Mouse (Mus musculus) MEL (cell line): Measurements from ENCODE around the gene Cdx2. TPM values are rescaled to one million over a fixed set of nuclear protein-coding genes. Genes with fewer than 3 reads are reported as not detected.

Experiments
- DNase-seq: peaks from one replicate; pipeline ENCODE4 v3.0.0; 2011; ENCODE audit warnings: low read depth, low spot score
- H3K27ac ChIP-seq: 2 replicates; pipeline ENCODE4 v1.5.1; 2012; ENCODE audit warnings: low read depth, mild to moderate bottlenecking, control low read depth, low read length, moderate library complexity; ENCODE audit not compliant: control insufficient read depth
- H3K27me3 ChIP-seq, 2 experiments: fragments of 150-350 bp in 1 of 2; sonication (generic) in 1 of 2; 2 replicates each; pipeline ENCODE4 v1.6.1; 2012; ENCODE audit warnings: low read length in 2 of 2, mild to moderate bottlenecking in 2 of 2, improper control_type of control experiment in 1 of 2, moderate library complexity in 1 of 2; ENCODE audit not compliant: insufficient read depth in 2 of 2, control insufficient read depth in 1 of 2
- H3K36me3 ChIP-seq, 2 experiments: 2 replicates each; pipeline ENCODE4 v1.6.1; 2012 to 2014; ENCODE audit warnings: low read length in 2 of 2, improper control_type of control experiment in 1 of 2, inconsistent platforms in 1 of 2, mild to moderate bottlenecking in 1 of 2; ENCODE audit not compliant: insufficient read depth in 2 of 2, control insufficient read depth in 1 of 2
- H3K4me1 ChIP-seq, 2 experiments: fragments of 150-350 bp in 1 of 2; sonication (generic) in 1 of 2; 2 replicates each; pipeline ENCODE4 v1.6.1; 2012; ENCODE audit warnings: low read length in 2 of 2, improper control_type of control experiment in 1 of 2, mild to moderate bottlenecking in 1 of 2; ENCODE audit not compliant: insufficient read depth in 2 of 2, control insufficient read depth in 1 of 2
- H3K4me3 ChIP-seq, 2 experiments: fragments of 150-350 bp in 1 of 2; sonication (generic) in 1 of 2; 2 replicates each; pipeline ENCODE4 v1.5.1; 2012; ENCODE audit warnings: low read depth in 2 of 2, low read length in 2 of 2, mild to moderate bottlenecking in 2 of 2, moderate library complexity in 2 of 2, control low read depth in 1 of 2, improper control_type of control experiment in 1 of 2; ENCODE audit not compliant: control insufficient read depth in 1 of 2, insufficient read depth in 1 of 2
- H3K79me2 ChIP-seq: 2 replicates; pipeline ENCODE4 v1.6.1; 2012; ENCODE audit warnings: mild to moderate bottlenecking, low read length, moderate library complexity; ENCODE audit not compliant: control insufficient read depth, poor library complexity, insufficient read depth
- H3K9ac ChIP-seq: 2 replicates; pipeline ENCODE4 v1.6.1; 2012; ENCODE audit warnings: low read depth, mild to moderate bottlenecking, control low read depth, low read length, moderate library complexity; ENCODE audit not compliant: control insufficient read depth, poor library complexity, severe bottlenecking
- H3K9me3 ChIP-seq: fragments of 150-350 bp; sonication (generic); replicated peaks from 2 replicates; pipeline ENCODE4 v1.6.1; 2012; ENCODE audit warnings: mild to moderate bottlenecking, low read length, improper control_type of control experiment, moderate library complexity; ENCODE audit not compliant: insufficient read depth
- BHLHE40 ChIP-seq: IDR thresholded peaks from 2 replicates; pipeline ENCODE4 v1.6.1; 2012; ENCODE audit warnings: low read depth, mild to moderate bottlenecking, inconsistent platforms, low read length, improper control_type of control experiment, borderline replicate concordance
- CHD1 ChIP-seq: IDR thresholded peaks from 2 replicates; pipeline ENCODE4 v1.6.1; 2012; ENCODE audit warnings: low read depth, mild to moderate bottlenecking, inconsistent platforms, low read length, improper control_type of control experiment
- E2F4 ChIP-seq: IDR thresholded peaks from 2 replicates; pipeline ENCODE4 v1.6.1; 2011; ENCODE audit warnings: low read depth, low read length, improper control_type of control experiment, borderline replicate concordance
- JUND ChIP-seq: IDR thresholded peaks from 2 replicates; pipeline ENCODE4 v1.6.1; 2011; ENCODE audit warnings: low read depth, mild to moderate bottlenecking, improper control_type of control experiment, low read length
- KAT2A ChIP-seq: conservative IDR thresholded peaks from 2 replicates; pipeline ENCODE4 v1.6.1; 2012; ENCODE audit warnings: low read depth, low read length, improper control_type of control experiment, inconsistent platforms
- MAX ChIP-seq: IDR thresholded peaks from 2 replicates; pipeline ENCODE4 v1.6.1; 2011; ENCODE audit warnings: low read length, improper control_type of control experiment
- MXI1 ChIP-seq: IDR thresholded peaks from 2 replicates; pipeline ENCODE4 v1.6.1; 2011; ENCODE audit warnings: mild to moderate bottlenecking, low read depth, low read length, improper control_type of control experiment
- MYB ChIP-seq: IDR thresholded peaks from 2 replicates; pipeline ENCODE4 v1.6.1; 2011; ENCODE audit warnings: mild to moderate bottlenecking, low read depth, low read length, improper control_type of control experiment
- NRF1 ChIP-seq: IDR thresholded peaks from 2 replicates; pipeline ENCODE4 v1.6.1; 2014; ENCODE audit warnings: low read depth, mild to moderate bottlenecking, inconsistent platforms, low read length, improper control_type of control experiment, moderate library complexity; ENCODE audit not compliant: poor library complexity, insufficient read depth, severe bottlenecking
- RCOR1 ChIP-seq: IDR thresholded peaks from 2 replicates; pipeline ENCODE4 v1.6.1; 2012; ENCODE audit warnings: low read depth, mild to moderate bottlenecking, inconsistent platforms, low read length, improper control_type of control experiment
- SIN3A ChIP-seq: IDR thresholded peaks from 2 replicates; pipeline ENCODE4 v1.6.1; 2012; ENCODE audit warnings: low read length, improper control_type of control experiment, inconsistent platforms
- SMC3 ChIP-seq: IDR thresholded peaks from 2 replicates; pipeline ENCODE4 v1.6.1; 2011; ENCODE audit warnings: low read depth, low read length, improper control_type of control experiment
- TAL1 ChIP-seq: IDR thresholded peaks from 2 replicates; pipeline ENCODE4 v1.6.1; 2012; ENCODE audit warnings: mild to moderate bottlenecking, inconsistent platforms, low read length, moderate library complexity, mixed read lengths
- TBP ChIP-seq: IDR thresholded peaks from 2 replicates; pipeline ENCODE4 v1.8.0; 2011; ENCODE audit warnings: low read depth, low read length, improper control_type of control experiment
- TCF12 ChIP-seq: IDR thresholded peaks from 2 replicates; pipeline ENCODE4 v1.6.1; 2014; ENCODE audit warnings: low read depth, mild to moderate bottlenecking, inconsistent platforms, low read length, improper control_type of control experiment, moderate library complexity
- UBTF ChIP-seq: IDR thresholded peaks from 2 replicates; pipeline ENCODE4 v1.6.1; 2012; ENCODE audit warnings: low read depth, mild to moderate bottlenecking, inconsistent platforms, low read length, improper control_type of control experiment, moderate library complexity, borderline replicate concordance; ENCODE audit not compliant: insufficient read depth
- USF2 ChIP-seq, 2 experiments: IDR thresholded peaks; 2 replicates each; pipeline ENCODE4 v1.6.1; 2011 to 2012; ENCODE audit warnings: improper control_type of control experiment in 2 of 2, low read length in 2 of 2, borderline replicate concordance in 1 of 2, inconsistent platforms in 1 of 2, low read depth in 1 of 2, mild to moderate bottlenecking in 1 of 2; ENCODE audit not compliant: insufficient read depth in 1 of 2
- ZKSCAN1 ChIP-seq: IDR thresholded peaks from 2 replicates; pipeline ENCODE4 v1.6.1; 2012; ENCODE audit warnings: low read depth, mild to moderate bottlenecking, inconsistent platforms, low read length, improper control_type of control experiment, moderate library complexity
- ZNF384 ChIP-seq: IDR thresholded peaks from 2 replicates; pipeline ENCODE4 v1.6.1; 2012; ENCODE audit warnings: low read depth, mild to moderate bottlenecking, inconsistent platforms, low read length, improper control_type of control experiment
- polyA plus RNA-seq, 2 experiments: library from polyadenylated mRNA; stranded (reverse) in 1 of 2; unstranded in 1 of 2; fragments of >175 nt in 1 of 2; fragments of >200 nt in 1 of 2; gene quantifications; 2 replicates each; pipeline versions ENCODE4 v1.2.1 to v1.2.4; 2012; ENCODE audit warnings: low replicate concordance in 2 of 2, low read depth in 1 of 2; ENCODE audit not compliant: insufficient read length in 2 of 2, insufficient read depth in 1 of 2, missing spikeins in 1 of 2
- total RNA-seq: library from RNA; depleted of rRNA; stranded (reverse); fragments of 300-350 nt; gene quantifications from 2 replicates; pipeline ENCODE4 v1.2.3, GENCODE M21; 2012

Gene Cdx2
- total and polyA plus RNA-seq, 3 experiments, result not detected

GRCm38 (mm10) chr5:147272046-147272807, 34.8 kb downstream of the Cdx2 start:
- H3K9ac ChIP-seq, result no peak overlapping the region
- H3K27me3 ChIP-seq, result no peaks in the 10 kb centered on the region
- H3K9me3 ChIP-seq, result no peaks in the 10 kb centered on the region
- no peak overlapping the region for H3K27ac ChIP-seq
- no peaks in the 10 kb centered on the region for H3K4me1 ChIP-seq
- TF ChIP-seq TCF12 (no peak), ZKSCAN1 (no peak), KAT2A (no peak), SMC3 (no peak), MXI1 (no peak), ZNF384 (no peak), NRF1 (no peak), SIN3A (no peak), JUND (no peak), E2F4 (no peak), TBP (no peak), RCOR1 (no peak), USF2 (IDR thresholded peaks at IDR 0.05; ENCODE audit: borderline replicate concordance in 1 of 2, insufficient read depth in 1 of 2, low read depth in 1 of 2, low read length in 2 of 2) (no peak)
- H3K36me3 ChIP-seq, result no peaks in the 10 kb centered on the region
- H3K79me2 ChIP-seq, result no peaks in the 10 kb centered on the region
- H3K4me3 ChIP-seq, result no peak overlapping the region
- DNase-seq, result no peak

- H3K9me3 ChIP-seq, result no peaks in the 10 kb centered on the region
- no peaks in the 10 kb centered on the region for H3K79me2 ChIP-seq
- no peaks in the 10 kb centered on the region for H3K4me1 ChIP-seq
- TF ChIP-seq CHD1, result no peak
- no peak for TF ChIP-seq BHLHE40
- no peak for TF ChIP-seq UBTF
- TF ChIP-seq MYB, result no peak
- TF ChIP-seq SMC3, result no peak
- TF ChIP-seq MAX, result no peak
- TF ChIP-seq TAL1, result no peak
- TF ChIP-seq, all 39 proteins: peak for 0
- no peak for DNase-seq
- H3K36me3 ChIP-seq, result no peaks in the 10 kb centered on the region
- H3K4me3 ChIP-seq, result no peak overlapping the region
- no peaks in the 10 kb centered on the region for H3K27me3 ChIP-seq
- H3K9ac ChIP-seq, result no peak overlapping the region
- no peak overlapping the region for H3K27ac ChIP-seq
Measured at GRCm38 (mm10) chr5:147270673-147271655, 36.1 kb downstream of the Cdx2 start.
